Mouse (Mus musculus) olfactory bulb, adult 2 months (tissue): ENCODE results near the gene Naaladl1.
A peak's percentile ranks its signal among the peaks of the same experiment; 100 is the strongest.

Source experiments
- CTCF ChIP-seq: fragments of 200-500 bp; IDR thresholded peaks from 2 replicates; pipeline ENCODE4 v1.5.1; 2012; ENCODE audit warnings: low read depth, mild to moderate bottlenecking, low read length, moderate library complexity; ENCODE audit not compliant: insufficient read depth
- POLR2A ChIP-seq: fragments of 200-500 bp; IDR thresholded peaks from 2 replicates; pipeline ENCODE4 v1.6.1; 2012; ENCODE audit warnings: mild to moderate bottlenecking, low read depth, low read length, moderate library complexity; ENCODE audit not compliant: insufficient read depth

DNA sequence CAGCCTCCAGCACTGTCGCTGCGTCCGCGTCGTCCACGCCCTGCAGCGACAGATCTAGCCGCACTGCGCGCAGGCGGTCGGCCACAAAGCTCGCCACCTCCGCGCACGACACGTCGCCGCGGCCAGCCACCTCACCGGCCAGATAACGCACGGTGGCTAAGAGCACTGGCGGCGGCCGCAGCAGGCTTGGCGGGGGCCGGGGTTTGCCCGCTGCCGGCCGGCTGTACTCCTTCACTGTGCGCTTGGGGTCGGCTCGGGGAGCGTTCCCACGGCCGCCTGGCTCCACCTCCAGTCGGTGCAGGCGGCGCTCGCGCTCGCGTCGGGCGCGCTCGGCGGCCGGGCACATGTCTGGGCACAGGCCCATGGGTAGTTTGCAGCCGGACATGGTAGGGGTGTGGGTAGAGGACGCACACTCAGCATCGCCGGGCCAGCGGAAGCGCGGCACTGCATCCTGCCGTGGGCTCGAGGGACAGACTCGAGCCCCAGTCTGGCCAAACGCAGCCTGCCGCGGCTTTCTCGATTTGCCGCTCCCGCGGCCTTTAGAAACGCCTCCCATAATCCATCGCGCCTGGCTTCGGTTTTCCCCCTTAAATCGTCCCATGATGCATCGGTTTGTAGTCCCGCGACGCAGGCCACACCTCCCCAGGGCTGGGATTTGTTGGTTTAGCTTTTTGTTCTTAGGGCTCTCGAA, 12.5 kb downstream of the Naaladl1 start, which contains the start of gene Sac3d1:
- no peak for TF ChIP-seq CTCF
- peak; percentile 38; the same call in 1 of the 2 replicates for TF ChIP-seq POLR2A
